Mouse (Mus musculus) liver, embryonic 12.5 days (tissue): ENCODE measurements around the gene Fas. TPM values are rescaled to one million over a fixed set of nuclear protein-coding genes. Genes with fewer than 3 reads are reported as not detected.

Source experiments
- ATAC-seq: fragments of 200-750 bp; cut with Nextera tagmentation; 2 replicates; pipeline ENCODE4 v1.8.0; 2017; ENCODE audit warnings: moderate number of reproducible peaks, mild to moderate bottlenecking, moderate library complexity
- H3K27ac ChIP-seq: fragments of 300-500 bp; sonication (generic); 2 replicates; pipeline ENCODE4 v1.5.1; 2016; ENCODE audit warnings: mild to moderate bottlenecking
- H3K27me3 ChIP-seq: fragments of 300-500 bp; sonication (generic); replicated peaks from 2 replicates; pipeline ENCODE4 v1.6.1; 2016; ENCODE audit warnings: mild to moderate bottlenecking, moderate library complexity
- H3K36me3 ChIP-seq: fragments of 300-500 bp; sonication (generic); 2 replicates; pipeline ENCODE4 v1.6.1; 2016; ENCODE audit warnings: mild to moderate bottlenecking, moderate library complexity
- H3K4me1 ChIP-seq: fragments of 300-500 bp; sonication (generic); 2 replicates; pipeline ENCODE4 v1.6.1; 2016
- H3K4me2 ChIP-seq: fragments of 300-500 bp; sonication (generic); 2 replicates; pipeline ENCODE4 v1.6.1; 2016; ENCODE audit warnings: mild to moderate bottlenecking, moderate library complexity
- H3K4me3 ChIP-seq: fragments of 300-500 bp; sonication (generic); 2 replicates; pipeline ENCODE4 v1.5.1; 2016; ENCODE audit warnings: mild to moderate bottlenecking, moderate library complexity
- H3K9ac ChIP-seq: fragments of 300-500 bp; sonication (generic); 2 replicates; pipeline ENCODE4 v1.6.1; 2016; ENCODE audit warnings: mild to moderate bottlenecking, moderate library complexity
- H3K9me3 ChIP-seq: fragments of 300-500 bp; sonication (generic); replicated peaks from 2 replicates; pipeline ENCODE4 v1.6.1; 2016; ENCODE audit warnings: mild to moderate bottlenecking, moderate library complexity
- WGBS: fragments of 180-500 bp; shearing (Covaris S2); methylation state at CpG from one replicate; pipeline ENCODE4 v1.1.7; 2016; ENCODE audit not compliant: insufficient replicate concordance; 5-methylcytosine and 5-hydroxymethylcytosine counted together
- polyA plus RNA-seq: library from polyadenylated mRNA; unstranded; fragments of >200 nt; fragmentation: Nextera tagmentation; extraction: Ambion mirVana; gene quantifications from 2 replicates; pipeline ENCODE4 v1.2.1, GENCODE M21; 2016

Fas gene
- polyA plus RNA-seq, 1 experiment from 2014 or later = 0.74 TPM

DNA sequence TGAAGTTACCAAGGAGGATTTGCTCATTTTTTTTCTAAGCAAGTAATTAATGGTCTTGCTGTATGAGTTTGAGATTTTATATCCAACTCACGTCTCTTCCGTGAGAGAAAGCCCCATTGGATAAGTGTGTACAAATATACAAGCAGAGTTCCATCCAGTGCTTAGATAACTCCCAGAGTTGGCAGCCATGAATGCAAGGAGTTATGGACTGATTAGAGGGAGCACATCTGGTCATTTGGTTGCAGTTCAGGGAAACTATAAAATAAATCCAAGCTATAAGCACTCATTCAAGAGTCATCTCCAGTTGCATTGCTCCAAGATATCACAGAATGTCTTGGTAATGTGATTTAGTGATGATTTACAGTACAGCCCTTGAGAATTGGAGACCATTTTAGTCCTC, 33.5 kb upstream of the Fas start:
- H3K36me3 ChIP-seq = no peaks in the 10 kb centered on the region
- no peak for ATAC-seq
- H3K4me3 ChIP-seq = no peak overlapping the region
- 62% methylated on average over 2 of the region's 2 CpGs for WGBS
- H3K27me3 ChIP-seq = no peaks in the 10 kb centered on the region
- H3K27ac ChIP-seq = no peak overlapping the region
- H3K9me3 ChIP-seq = no peaks in the 10 kb centered on the region
- no peak overlapping the region for H3K9ac ChIP-seq
- no peak overlapping the region for H3K4me2 ChIP-seq
- H3K4me1 ChIP-seq = 0 out of 2 replicates have a peak, but pooled peaks cover 4% of the 10 kb centered on the region

DNA sequence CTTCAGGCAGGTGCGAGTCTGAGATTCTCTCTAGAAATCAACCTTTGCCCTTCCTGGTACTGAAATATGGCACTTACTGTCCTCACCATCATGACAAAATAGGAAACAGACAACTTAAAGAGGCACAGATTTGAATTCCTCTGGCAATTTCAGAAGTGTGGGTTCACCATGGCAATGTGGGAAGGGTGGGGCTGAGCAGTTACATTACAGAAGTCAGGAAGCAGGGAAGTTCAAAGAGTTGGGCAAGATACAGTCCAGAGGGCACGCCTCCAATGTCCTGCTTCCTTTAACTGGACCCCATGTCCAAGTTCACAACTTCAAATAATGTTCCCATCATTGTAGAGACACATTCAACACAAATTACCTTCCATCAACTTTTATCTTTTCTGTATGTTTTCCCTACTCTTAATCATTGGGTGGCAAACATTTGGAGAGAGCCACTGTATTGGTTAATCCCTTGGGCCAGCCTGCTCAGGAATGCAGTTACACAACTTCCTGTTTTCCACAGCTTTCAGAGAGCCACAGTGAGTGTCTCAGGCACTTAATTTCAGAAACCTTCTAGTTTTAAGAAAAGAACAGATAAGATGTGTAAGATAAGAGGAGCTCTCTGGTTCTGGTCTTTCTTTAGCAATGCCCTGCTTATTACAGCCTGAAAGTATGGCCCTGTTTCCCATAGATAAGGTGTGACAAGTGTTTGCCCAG, 28.0 kb upstream of the Fas start:
- Histone ChIP-seq H3K36me3 (no peaks in the 10 kb centered on the region), H3K27ac (no peak overlapping the region), H3K9ac (no peak overlapping the region), H3K4me3 (no peak overlapping the region), H3K4me2 (no peak overlapping the region), H3K4me1 (no peaks in the 10 kb centered on the region; the same call in 1 of the 2 replicates), H3K9me3 (no peaks in the 10 kb centered on the region), H3K27me3 (no peaks in the 10 kb centered on the region)
- WGBS = 53% methylated on average over 2 of the region's 2 CpGs
- ATAC-seq = no peak

DNA sequence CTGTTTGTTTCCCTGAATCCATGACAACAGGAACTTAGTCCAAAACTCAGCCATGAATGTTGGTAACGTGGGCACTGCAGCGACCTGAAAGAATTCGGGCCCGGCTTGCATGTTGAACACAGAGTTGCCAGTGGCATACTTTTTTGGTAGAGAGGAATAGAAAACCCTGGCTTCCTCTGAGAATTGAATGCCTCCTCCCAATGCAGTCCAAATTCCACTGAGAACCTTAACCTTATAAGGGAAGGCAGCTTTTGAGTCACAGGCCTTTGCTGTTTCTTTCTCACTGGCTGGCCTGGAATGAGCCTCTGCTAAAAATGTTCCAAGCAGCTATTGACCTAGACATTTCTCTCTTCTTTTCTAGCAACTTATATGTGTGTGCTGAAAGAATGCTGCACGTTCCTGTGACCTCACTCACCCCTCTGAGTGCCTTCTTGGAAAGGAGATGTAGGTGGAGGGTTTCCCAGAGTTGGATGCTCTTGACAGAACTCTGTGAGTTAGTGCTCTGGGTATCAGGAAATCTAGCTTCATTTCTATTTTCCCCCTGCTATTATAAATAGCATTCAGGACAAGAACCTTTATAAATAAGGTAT, 24.8 kb upstream of the Fas start:
- no peak overlapping the region for H3K27ac ChIP-seq
- no peaks in the 10 kb centered on the region for H3K9me3 ChIP-seq
- no peak overlapping the region for H3K4me3 ChIP-seq
- H3K36me3 ChIP-seq = no peaks in the 10 kb centered on the region
- 68% methylated on average over 5 of the region's 5 CpGs for WGBS
- H3K4me2 ChIP-seq = no peak overlapping the region
- no peak overlapping the region for H3K9ac ChIP-seq
- H3K27me3 ChIP-seq = no peaks in the 10 kb centered on the region
- H3K4me1 ChIP-seq = no peaks in the 10 kb centered on the region; the same call in 1 of the 2 replicates
- no peak for ATAC-seq

DNA sequence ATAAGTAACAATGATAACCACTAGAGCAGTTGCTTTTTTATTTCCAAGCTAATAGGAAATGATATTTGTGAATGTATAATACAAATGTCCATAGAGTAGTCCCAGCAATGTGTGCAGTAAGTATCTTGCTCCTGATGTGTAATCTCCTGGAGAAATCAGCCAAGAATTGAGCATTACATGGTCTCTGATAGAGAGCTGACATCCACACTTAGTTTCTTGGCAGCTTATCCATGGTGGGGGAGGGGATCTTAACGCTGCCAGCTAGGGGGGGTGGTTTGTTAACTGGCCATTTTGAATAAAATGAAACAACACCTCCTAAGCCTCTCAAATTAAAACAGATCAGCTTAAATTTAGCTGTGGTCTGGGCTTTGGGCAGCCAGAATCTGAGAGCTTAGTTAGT, 21.5 kb upstream of the Fas start:
- H3K36me3 ChIP-seq = no peaks in the 10 kb centered on the region
- H3K27me3 ChIP-seq = no peaks in the 10 kb centered on the region
- H3K9me3 ChIP-seq = no peaks in the 10 kb centered on the region
- H3K4me2 ChIP-seq = no peak overlapping the region
- no peak overlapping the region for H3K9ac ChIP-seq
- no peak overlapping the region for H3K4me3 ChIP-seq
- no peak for ATAC-seq
- 50% methylated on average over 1 of the region's 1 CpGs for WGBS
- H3K4me1 ChIP-seq = no peaks in the 10 kb centered on the region
- no peak overlapping the region for H3K27ac ChIP-seq

DNA sequence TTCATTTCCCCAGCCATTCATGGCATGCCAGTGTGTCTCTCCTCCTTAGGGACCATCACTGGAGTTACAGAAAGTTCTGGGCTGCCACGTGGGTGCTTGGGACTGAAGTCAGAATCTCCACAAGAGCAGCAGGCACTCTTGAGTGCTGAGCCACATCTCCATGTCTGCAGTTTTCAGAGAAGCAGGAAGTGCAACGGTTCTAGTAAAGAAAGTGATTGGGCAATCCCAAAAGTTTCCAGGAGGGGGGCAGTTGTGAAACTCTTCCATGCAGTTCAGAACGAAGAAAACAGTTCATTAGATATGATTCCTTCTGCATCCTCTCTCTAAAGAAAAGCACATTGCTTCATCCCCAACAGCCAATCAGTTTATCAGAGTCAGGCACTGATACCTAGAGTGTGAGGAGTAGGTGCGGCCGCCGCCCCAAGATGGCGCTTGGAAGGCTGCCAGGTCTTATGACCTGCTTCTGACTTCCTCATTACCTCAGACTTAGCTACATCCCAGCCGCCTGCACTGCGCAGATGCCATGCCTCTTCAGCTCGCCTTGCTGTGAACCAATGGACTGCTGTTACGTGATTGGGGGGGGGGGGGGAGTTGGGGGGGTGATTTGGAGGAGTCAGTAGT, 20.2 kb upstream of the Fas start:
- Histone ChIP-seq H3K27me3 (no peaks in the 10 kb centered on the region), H3K4me3 (no peak overlapping the region), H3K9ac (no peak overlapping the region), H3K4me1 (no peaks in the 10 kb centered on the region), H3K27ac (no peak overlapping the region), H3K36me3 (no peaks in the 10 kb centered on the region), H3K9me3 (no peaks in the 10 kb centered on the region), H3K4me2 (no peak overlapping the region)
- 71% methylated on average over 11 of the region's 11 CpGs for WGBS
- no peak for ATAC-seq

DNA sequence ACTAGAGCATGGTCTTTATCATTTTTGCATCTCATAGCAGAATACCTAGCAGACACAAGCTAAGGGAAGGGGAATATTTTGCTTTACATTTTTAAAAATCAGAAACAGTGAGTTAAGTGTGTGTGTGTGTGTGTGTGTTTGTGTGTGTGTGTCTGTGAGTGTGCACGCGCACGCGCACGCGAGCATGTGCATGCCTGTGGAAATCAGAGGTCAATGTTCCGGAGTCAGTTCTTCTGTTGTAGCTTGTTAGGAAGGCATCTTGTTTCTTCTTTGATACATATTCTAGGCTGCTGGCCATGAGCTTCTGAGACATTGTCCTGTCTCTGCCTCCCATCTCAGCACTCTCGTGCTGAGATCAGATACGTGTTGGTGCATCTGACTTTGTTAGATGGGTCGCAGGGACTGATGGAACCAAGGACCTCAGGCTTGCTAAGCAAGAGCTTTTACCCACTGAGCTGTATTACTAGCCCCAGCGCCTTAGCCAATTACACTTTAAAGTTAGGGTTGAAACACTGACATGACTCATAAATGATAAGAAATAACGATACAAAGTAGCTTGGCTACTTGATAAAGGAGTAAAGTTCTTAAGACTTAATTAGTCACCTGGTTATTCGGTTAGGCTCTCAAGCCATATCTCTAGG, 19.5 kb upstream of the Fas start:
- no peak overlapping the region for H3K9ac ChIP-seq
- no peaks in the 10 kb centered on the region for H3K4me1 ChIP-seq
- no peaks in the 10 kb centered on the region for H3K9me3 ChIP-seq
- H3K4me3 ChIP-seq = no peak overlapping the region
- ATAC-seq = no peak
- H3K27me3 ChIP-seq = no peaks in the 10 kb centered on the region
- H3K36me3 ChIP-seq = no peaks in the 10 kb centered on the region
- H3K4me2 ChIP-seq = no peak overlapping the region
- no peak overlapping the region for H3K27ac ChIP-seq
- WGBS = 84% methylated on average over 13 of the region's 13 CpGs

DNA sequence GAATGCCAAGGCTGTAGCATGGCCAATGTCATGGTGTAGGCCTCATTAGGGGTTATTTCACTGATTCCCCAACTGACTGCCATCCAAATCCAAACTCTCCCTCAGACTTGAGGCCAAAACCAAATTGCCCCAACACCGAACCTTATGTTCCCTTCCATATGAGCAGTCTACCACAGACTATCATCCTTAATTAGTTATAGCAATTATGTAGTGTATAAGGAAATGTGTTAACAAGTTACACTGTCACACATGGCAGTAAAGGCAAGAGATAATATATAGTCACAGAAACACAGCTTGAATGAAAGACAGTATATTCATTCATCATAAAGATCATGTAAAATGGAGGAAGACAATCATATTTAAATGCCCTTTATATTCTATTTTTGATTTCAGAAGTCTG, 17.4 kb upstream of the Fas start:
- H3K4me1 ChIP-seq = no peaks in the 10 kb centered on the region
- H3K4me2 ChIP-seq = no peak overlapping the region
- ATAC-seq = no peak
- H3K27me3 ChIP-seq = no peaks in the 10 kb centered on the region
- 79% methylated on average over 1 of the region's 1 CpGs for WGBS
- no peak overlapping the region for H3K9ac ChIP-seq
- no peak overlapping the region for H3K4me3 ChIP-seq
- H3K9me3 ChIP-seq = no peaks in the 10 kb centered on the region
- no peaks in the 10 kb centered on the region for H3K36me3 ChIP-seq
- no peak overlapping the region for H3K27ac ChIP-seq

DNA sequence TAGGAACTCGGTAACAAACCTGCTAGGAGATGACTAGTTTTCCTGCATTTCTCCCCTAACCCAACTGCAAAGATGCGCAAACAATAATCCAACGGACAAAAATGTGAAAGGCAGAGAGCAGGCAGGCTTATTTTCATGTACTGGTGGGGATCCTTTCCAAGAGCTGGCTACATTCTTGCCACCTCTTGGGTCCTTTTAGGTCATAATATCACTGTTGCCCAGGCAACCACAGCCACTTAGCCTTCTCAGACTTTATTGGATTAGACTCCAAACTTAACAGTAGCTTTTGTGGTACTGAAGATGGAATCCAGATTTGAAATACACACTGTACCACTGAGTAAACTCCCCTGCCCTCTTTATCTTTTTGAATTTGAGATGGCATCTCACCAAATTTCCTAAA, 12.4 kb upstream of the Fas start:
- no peak overlapping the region for H3K4me3 ChIP-seq
- no peak for ATAC-seq
- no peaks in the 10 kb centered on the region for H3K4me1 ChIP-seq
- no peaks in the 10 kb centered on the region for H3K27me3 ChIP-seq
- no peak overlapping the region for H3K4me2 ChIP-seq
- no peaks in the 10 kb centered on the region for H3K36me3 ChIP-seq
- no peak overlapping the region for H3K27ac ChIP-seq
- 77% methylated on average over 3 of the region's 3 CpGs for WGBS
- no peaks in the 10 kb centered on the region for H3K9me3 ChIP-seq
- no peak overlapping the region for H3K9ac ChIP-seq

DNA sequence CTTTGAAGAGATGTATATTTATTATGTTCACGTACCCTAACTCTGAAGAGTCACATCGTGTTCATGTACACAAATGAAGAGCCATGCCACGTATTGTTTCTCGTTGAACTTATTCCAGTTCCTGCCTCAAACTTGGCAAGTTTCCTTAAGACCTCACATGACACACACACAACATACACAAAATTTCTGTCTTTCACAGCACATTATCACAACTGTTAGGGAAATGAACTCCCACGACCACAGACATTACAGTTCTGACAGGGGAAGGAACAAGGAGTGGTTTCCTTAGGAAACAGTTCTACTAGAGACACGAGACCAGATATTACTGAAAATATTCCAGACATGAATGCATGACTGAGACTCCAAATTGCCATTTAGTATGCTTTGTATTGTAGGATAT, 6.9 kb upstream of the Fas start:
- H3K4me1 ChIP-seq = no peaks in the 10 kb centered on the region
- no peak overlapping the region for H3K9ac ChIP-seq
- H3K4me2 ChIP-seq = no peak overlapping the region
- no peak overlapping the region for H3K4me3 ChIP-seq
- WGBS = 51% methylated on average over 6 of the region's 6 CpGs
- no peak for ATAC-seq
- no peaks in the 10 kb centered on the region for H3K36me3 ChIP-seq
- no peak overlapping the region for H3K27ac ChIP-seq
- H3K9me3 ChIP-seq = no peaks in the 10 kb centered on the region
- no peaks in the 10 kb centered on the region for H3K27me3 ChIP-seq

DNA sequence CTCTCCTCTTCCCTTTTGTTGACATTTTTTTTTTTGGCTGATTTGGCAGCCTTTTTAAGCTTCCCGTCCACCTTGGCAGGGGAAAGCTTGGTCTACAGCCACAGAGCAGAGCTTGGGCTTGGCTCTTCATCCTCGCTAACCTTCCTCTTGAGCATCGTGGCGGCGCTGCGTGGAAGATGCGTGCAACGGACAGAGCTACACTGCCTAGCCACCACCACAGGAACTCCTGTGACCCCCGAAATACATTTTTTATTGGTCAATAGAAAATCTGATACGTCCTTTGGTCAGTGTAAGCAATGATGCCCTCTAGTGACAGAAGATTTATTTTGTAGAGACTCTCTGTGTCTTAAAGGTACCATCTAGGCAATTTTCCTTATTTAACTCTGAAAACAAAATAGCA, 6.1 kb upstream of the Fas start:
- Histone ChIP-seq H3K27ac (no peak overlapping the region), H3K4me3 (no peak overlapping the region), H3K4me1 (no peaks in the 10 kb centered on the region), H3K9ac (no peak overlapping the region), H3K36me3 (no peaks in the 10 kb centered on the region), H3K9me3 (no peaks in the 10 kb centered on the region), H3K4me2 (0 out of 2 replicates have a peak overlapping the region, but pooled peaks have one; percentile 6), H3K27me3 (no peaks in the 10 kb centered on the region)
- no peak for ATAC-seq
- WGBS = 40% methylated on average over 10 of the region's 10 CpGs

DNA sequence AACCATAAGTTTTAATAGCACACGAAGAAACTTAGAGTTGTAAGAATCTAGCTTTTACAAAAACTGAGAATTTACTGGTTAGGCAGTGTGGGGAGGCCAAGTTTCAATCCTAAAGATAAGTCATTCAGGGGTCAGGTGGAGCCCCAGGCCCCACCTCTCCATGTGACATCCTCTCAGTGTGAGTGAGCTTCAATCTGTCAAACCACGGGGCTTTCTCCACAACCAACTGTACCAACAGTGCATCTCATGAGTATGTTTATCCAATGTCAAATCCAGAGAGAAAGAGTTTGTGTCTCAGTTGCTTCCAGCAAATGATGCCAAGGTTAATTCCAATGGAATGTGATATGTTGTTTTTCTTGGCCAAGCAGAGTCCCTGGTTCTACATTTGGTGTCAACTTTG, 5.6 kb upstream of the Fas start:
- Histone ChIP-seq H3K4me3 (no peak overlapping the region), H3K9me3 (no peaks in the 10 kb centered on the region), H3K36me3 (no peaks in the 10 kb centered on the region), H3K27ac (no peak overlapping the region), H3K4me1 (no peaks in the 10 kb centered on the region), H3K4me2 (no peak overlapping the region), H3K27me3 (no peaks in the 10 kb centered on the region), H3K9ac (no peak overlapping the region)
- ATAC-seq = no peak
- WGBS = 34% methylated on average over 2 of the region's 2 CpGs

DNA sequence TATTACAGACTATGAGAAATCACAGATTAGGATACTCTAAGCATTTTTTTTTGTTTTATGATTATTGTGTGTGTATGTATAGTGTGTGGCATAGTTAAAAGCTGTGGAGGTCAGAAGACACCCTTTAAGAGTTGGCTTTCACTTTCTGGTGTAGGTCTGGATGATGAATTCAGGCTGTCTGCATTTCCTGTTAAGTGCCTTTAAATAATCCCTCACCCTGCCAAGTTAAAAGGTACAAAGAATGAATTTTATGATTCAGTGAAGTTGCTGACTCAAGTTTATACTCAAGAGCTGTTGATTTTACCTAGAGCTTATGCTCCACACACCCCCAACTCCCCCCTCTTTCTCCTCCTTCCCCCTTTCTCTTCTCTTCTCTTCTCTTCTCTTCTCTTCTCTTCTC, 3.2 kb upstream of the Fas start:
- Histone ChIP-seq H3K4me3 (no peak overlapping the region), H3K27me3 (peaks cover 5% of the 10 kb centered on the region; the same call in 1 of the 2 replicates), H3K27ac (no peak overlapping the region), H3K4me1 (peaks cover 10% of the 10 kb centered on the region; the same call in 1 of the 2 replicates), H3K9ac (no peak overlapping the region), H3K4me2 (no peak overlapping the region), H3K36me3 (no peaks in the 10 kb centered on the region), H3K9me3 (no peaks in the 10 kb centered on the region)
- no peak for ATAC-seq
